Mouse (Mus musculus) heart, postnatal 0 days (tissue): ENCODE results near the gene Pamr1.

Source experiments
- CTCF ChIP-seq: IDR thresholded peaks from 2 replicates; pipeline ENCODE4 v1.5.1; 2016; ENCODE audit warnings: antibody characterized with exemption, control low read depth, low read depth
- EP300 ChIP-seq: IDR thresholded peaks from 2 replicates; pipeline ENCODE4 v1.6.1; 2016; ENCODE audit warnings: antibody characterized with exemption, low read depth

GRCm38 (mm10) chr2:102594535-102594934, 44.7 kb downstream of the Pamr1 start:
- TF ChIP-seq CTCF (no peak), EP300 (no peak)
